Mouse (Mus musculus) liver, embryonic 16.5 days (tissue): ENCODE measurements at regions not wholly inside any gene's neighbourhood (a gene's known extent, or its start where the extent isn't known, plus 50 kb on each side); places are given as distances from the start of the nearest gene placed in this dataset.

ENCODE experiments used
- ATAC-seq: fragments of 200-750 bp; cut with Nextera tagmentation; 2 replicates; pipeline ENCODE4 v1.8.0; 2017; ENCODE audit warnings: low read depth, mild to moderate bottlenecking, moderate number of reproducible peaks, moderate library complexity
- H3K27ac ChIP-seq: fragments of 300-500 bp; sonication (generic); 2 replicates; pipeline ENCODE4 v1.5.1; 2014; ENCODE audit warnings: mild to moderate bottlenecking, low read length
- H3K27me3 ChIP-seq: fragments of 300-500 bp; sonication (generic); 2 replicates; pipeline ENCODE4 v1.6.1; 2014; ENCODE audit warnings: low read depth, low read length, mixed read lengths; ENCODE audit not compliant: control insufficient read depth, insufficient read depth
- H3K36me3 ChIP-seq: fragments of 300-500 bp; sonication (generic); 2 replicates; pipeline ENCODE4 v1.6.1; 2014; ENCODE audit warnings: mild to moderate bottlenecking; ENCODE audit not compliant: control insufficient read depth, insufficient read depth
- H3K4me1 ChIP-seq: fragments of 300-500 bp; sonication (generic); 2 replicates; pipeline ENCODE4 v1.6.1; 2014; ENCODE audit warnings: low read depth, low read length, mixed read lengths; ENCODE audit not compliant: control insufficient read depth
- H3K4me2 ChIP-seq: fragments of 300-500 bp; sonication (generic); 2 replicates; pipeline ENCODE4 v1.6.1; 2014; ENCODE audit warnings: low read depth, low read length, mixed read lengths
- H3K4me3 ChIP-seq: fragments of 300-500 bp; sonication (generic); 2 replicates; pipeline ENCODE4 v1.5.1; 2014; ENCODE audit warnings: low read depth, mild to moderate bottlenecking, low read length
- H3K9ac ChIP-seq: fragments of 300-500 bp; sonication (generic); 2 replicates; pipeline ENCODE4 v1.6.1; 2014; ENCODE audit warnings: low read depth, low read length
- H3K9me3 ChIP-seq: fragments of 300-500 bp; sonication (generic); replicated peaks from 2 replicates; pipeline ENCODE4 v1.6.1; 2016; ENCODE audit warnings: low read length; ENCODE audit not compliant: control insufficient read depth
- WGBS: fragments of 180-500 bp; shearing (Covaris S2); extraction: QIAGEN DNeasy Blood & Tissue Kit; methylation state at CpG from one replicate; pipeline ENCODE4 v1.1.7; 2014; ENCODE audit not compliant: insufficient replicate concordance; 5-methylcytosine and 5-hydroxymethylcytosine counted together

DNA sequence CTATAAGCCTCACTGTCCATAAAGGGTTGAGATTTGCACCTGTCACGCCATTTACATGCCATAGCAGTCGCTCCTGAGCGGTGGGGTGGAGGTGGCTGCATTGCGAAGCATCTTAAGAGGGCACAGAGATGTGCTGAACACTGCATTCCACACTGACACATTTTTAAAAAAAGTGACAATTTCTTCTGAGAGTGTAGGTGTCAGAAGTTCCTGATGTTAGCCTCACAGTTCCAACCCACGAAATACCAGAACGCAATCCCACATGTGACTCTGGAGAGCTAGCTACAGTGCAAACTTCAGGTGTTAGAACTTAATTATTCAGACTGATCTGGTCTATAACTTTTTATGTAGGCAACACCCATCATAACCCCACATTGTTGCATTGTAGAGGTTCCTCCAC lies 369.8 kb upstream of the Arglu1 start:
- Histone ChIP-seq H3K9me3 (no peaks in the 10 kb centered on the region), H3K36me3 (no peaks in the 10 kb centered on the region), H3K9ac (no peak overlapping the region), H3K4me2 (no peak overlapping the region), H3K27me3 (no peaks in the 10 kb centered on the region), H3K4me3 (no peak overlapping the region), H3K4me1 (no peaks in the 10 kb centered on the region), H3K27ac (no peak overlapping the region)
- 66% methylated on average over 6 of the region's 6 CpGs for WGBS
- no peak for ATAC-seq

DNA sequence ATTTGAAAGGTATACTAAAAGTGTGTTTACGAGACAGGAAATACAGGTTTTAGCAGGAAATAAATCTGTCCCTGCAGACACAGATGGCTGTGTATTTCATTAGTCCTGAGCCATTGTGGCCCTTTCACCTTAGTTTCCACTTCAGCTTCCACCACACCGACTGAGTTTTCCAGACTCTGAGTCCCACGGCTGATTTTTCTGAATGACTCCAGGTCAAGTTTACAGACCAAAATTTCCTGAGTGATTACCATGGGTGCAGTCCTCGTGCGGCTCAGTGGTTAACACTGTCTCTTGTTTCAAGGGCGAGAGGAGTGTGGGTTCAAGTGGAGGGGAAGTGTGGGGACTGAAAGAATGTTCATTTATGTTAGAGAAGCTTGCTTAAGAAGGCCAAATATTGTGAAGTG lies 365.1 kb upstream of the Arglu1 start:
- no peaks in the 10 kb centered on the region for H3K27me3 ChIP-seq
- H3K4me3 ChIP-seq = no peak overlapping the region
- H3K9ac ChIP-seq = no peak overlapping the region
- no peak for ATAC-seq
- no peak overlapping the region for H3K27ac ChIP-seq
- no peaks in the 10 kb centered on the region for H3K36me3 ChIP-seq
- H3K9me3 ChIP-seq = no peaks in the 10 kb centered on the region
- no peaks in the 10 kb centered on the region for H3K4me1 ChIP-seq
- 51% methylated on average over 6 of the region's 6 CpGs for WGBS
- H3K4me2 ChIP-seq = no peak overlapping the region

DNA sequence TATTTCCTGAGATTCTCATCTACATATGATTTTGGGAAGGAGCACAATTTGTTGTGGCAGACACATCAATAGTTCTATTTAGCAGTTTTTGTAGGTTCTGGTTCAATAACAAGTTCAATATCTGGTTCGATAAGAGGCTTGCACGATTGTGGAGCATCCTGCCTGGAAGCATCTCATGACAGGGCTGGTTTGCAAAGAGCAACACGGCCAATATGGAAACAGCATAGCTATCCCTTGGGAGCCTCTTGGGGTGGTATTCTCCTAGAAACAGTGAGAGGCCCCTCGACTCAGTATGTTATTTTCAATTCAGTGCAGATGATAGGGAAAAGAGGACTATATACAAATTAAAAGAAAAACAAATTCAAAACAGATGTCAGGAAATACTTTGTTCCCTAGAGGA lies 364.5 kb upstream of the Arglu1 start:
- Histone ChIP-seq H3K4me3 (no peak overlapping the region), H3K27ac (no peak overlapping the region), H3K36me3 (no peaks in the 10 kb centered on the region), H3K27me3 (no peaks in the 10 kb centered on the region), H3K9ac (no peak overlapping the region), H3K9me3 (no peaks in the 10 kb centered on the region), H3K4me1 (no peaks in the 10 kb centered on the region), H3K4me2 (no peak overlapping the region)
- WGBS = 51% methylated on average over 4 of the region's 4 CpGs
- ATAC-seq = no peak

DNA sequence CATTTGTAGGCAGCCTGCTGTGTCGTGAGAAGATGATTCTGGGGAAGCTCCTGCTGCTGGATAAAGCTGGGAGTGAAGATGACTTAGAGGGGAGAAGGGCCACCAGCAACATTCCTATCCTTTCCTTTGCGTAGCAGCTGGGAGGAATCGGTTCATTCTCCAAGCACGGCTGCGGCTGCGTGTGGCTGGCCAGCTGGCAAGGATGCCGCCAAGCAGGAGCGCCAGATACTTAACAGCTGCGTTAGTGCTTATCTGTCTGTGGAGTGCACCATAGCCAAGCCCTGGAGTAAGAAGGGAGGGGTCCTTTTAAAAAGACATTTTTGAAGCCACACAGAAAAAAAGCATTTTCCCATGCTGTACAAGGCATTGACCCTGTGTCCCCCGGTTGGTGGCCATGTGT lies 361.4 kb upstream of the Arglu1 start:
- H3K36me3 ChIP-seq = no peaks in the 10 kb centered on the region
- no peak overlapping the region for H3K9ac ChIP-seq
- WGBS = 73% methylated on average over 10 of the region's 10 CpGs
- H3K27ac ChIP-seq = no peak overlapping the region
- no peaks in the 10 kb centered on the region for H3K4me1 ChIP-seq
- H3K27me3 ChIP-seq = no peaks in the 10 kb centered on the region
- H3K4me2 ChIP-seq = no peak overlapping the region
- no peaks in the 10 kb centered on the region for H3K9me3 ChIP-seq
- no peak for ATAC-seq
- no peak overlapping the region for H3K4me3 ChIP-seq

DNA sequence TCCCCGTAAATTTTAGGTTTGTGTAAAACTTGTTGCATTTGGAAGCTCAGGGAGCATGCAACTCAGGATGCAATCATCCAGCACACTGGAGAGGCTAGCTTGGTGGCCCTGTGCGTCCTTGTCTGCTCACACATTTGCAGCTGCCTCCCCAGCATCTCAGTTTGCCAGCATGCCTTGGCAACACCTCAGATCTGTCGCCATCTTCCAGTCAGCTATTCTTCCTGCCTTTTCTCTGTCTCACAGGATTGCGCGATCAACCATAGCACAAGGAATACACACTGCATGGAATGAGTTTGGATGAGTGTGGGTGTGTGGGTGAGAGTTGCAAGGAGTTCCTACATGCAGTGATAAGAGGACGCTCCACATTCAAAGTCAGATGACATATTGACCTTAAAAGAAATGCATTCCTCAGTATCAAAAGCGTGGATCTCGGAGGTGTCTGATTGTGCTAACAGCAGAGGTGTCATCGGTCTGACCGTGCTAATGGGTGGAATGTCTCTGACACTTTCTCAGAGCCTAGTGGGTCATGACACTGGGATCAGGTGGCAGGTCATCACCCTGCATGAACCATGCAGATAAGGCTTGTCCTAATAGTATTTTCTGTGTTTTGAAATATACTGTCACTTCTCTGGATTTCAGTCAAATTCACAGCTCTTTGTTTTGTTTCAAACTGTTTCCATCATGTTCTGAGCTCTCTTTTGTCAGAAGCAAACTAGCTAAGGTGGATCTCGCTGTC lies 360.6 kb upstream of the Arglu1 start:
- 64% methylated on average over 11 of the region's 11 CpGs for WGBS
- no peak for ATAC-seq
- H3K27ac ChIP-seq = no peak overlapping the region

DNA sequence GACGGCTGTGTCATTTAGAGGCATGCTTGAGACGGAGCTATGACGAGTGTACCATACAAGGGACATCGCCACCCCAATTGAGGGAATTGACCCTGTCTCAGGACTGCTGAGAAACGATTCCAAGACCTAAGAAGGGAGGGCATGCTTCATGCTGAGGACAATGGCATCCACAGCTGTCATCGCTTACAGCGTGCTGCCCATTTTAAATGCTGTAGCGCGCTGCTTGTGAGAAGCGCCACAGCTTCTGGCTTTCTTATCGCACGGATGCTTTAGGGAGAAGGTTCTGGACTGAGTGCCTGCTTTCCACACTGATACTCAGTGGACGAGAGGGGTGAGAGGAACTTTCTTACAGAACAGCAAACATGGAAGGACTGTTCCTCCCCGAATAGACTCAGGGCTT lies 357.8 kb upstream of the Arglu1 start:
- H3K9me3 ChIP-seq = no peaks in the 10 kb centered on the region
- H3K4me1 ChIP-seq = no peaks in the 10 kb centered on the region
- H3K9ac ChIP-seq = no peak overlapping the region
- no peak for ATAC-seq
- no peaks in the 10 kb centered on the region for H3K36me3 ChIP-seq
- no peak overlapping the region for H3K27ac ChIP-seq
- H3K27me3 ChIP-seq = no peaks in the 10 kb centered on the region
- H3K4me3 ChIP-seq = no peak overlapping the region
- no peak overlapping the region for H3K4me2 ChIP-seq
- 71% methylated on average over 14 of the region's 14 CpGs for WGBS

More for the DNA sequence above, 360.6 kb upstream of the Arglu1 start:
- Histone ChIP-seq H3K4me1 (no peaks in the 10 kb centered on the region), H3K27me3 (no peaks in the 10 kb centered on the region), H3K4me2 (no peak overlapping the region), H3K9ac (no peak overlapping the region), H3K9me3 (no peaks in the 10 kb centered on the region), H3K36me3 (no peaks in the 10 kb centered on the region), H3K4me3 (no peak overlapping the region)

DNA sequence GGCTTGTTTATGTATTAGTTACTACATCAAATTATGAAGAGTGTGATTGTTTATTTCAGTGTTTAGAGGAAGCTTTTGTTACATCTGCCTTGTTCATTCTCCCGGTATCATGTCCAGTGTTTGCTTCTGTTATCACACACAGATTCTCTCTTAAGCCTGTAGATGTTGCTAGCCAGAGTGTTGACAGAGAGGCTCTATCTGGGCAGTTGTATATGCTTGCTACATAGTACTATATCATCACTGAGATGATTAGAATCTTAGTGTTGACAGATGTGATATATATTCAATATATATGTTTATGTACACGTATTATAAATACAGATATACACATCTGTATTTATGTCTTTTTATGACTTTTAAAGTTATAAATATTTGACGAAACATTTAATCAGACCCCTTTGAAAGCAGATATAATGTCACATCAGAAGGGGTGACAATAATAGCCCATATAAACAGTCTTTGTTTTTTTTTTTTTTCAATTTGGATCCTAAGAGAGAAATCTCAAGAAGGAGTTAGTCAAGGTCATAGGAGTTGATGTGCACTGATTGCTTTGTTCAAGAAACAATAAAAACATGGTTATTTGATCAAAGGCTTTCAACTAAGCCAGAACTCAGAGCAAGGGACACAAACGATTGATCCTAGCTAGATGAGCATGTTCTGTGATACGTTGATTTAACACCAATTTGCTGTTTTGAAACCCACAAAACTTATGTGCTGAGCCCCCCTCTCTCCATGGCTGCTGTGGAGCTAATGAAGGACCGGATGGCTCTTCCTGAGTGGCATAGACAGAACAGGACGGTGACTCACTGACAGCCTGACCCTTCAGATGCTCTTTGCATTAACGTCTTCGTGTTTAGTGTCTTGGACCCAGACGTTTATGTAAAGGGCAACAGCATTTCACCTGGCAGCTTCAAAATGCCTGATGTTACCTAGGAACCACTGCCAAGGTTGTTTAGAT lies 352.8 kb upstream of the Arglu1 start:
- Histone ChIP-seq H3K36me3 (no peaks in the 10 kb centered on the region), H3K9me3 (no peaks in the 10 kb centered on the region), H3K4me3 (no peak overlapping the region), H3K27ac (no peak overlapping the region), H3K4me2 (no peak overlapping the region), H3K9ac (no peak overlapping the region), H3K4me1 (no peaks in the 10 kb centered on the region), H3K27me3 (no peaks in the 10 kb centered on the region)
- no peak for ATAC-seq
- WGBS = 51% methylated on average over 10 of the region's 10 CpGs

DNA sequence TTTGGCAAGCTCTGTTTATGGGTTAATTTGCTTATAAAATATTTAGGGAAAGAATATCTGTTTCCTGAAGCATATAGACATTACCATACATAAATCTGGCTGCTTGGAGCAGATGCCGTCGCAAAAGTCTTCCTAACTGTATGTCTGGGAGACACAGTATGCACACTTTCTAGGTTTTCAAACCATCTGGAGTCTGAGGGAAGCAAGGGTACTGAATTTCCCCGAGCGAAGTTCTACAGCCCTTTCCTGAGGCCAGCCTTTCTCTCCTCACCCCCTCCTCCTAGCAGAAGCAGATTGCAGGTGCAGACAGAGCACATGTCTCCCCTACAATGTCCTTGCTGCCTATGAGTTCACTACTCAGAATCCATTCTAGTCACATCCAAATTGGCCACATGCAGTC lies 338.8 kb upstream of the Arglu1 start:
- Histone ChIP-seq H3K4me1 (no peaks in the 10 kb centered on the region), H3K4me3 (no peak overlapping the region), H3K4me2 (no peak overlapping the region), H3K27ac (no peak overlapping the region), H3K9ac (no peak overlapping the region), H3K9me3 (no peaks in the 10 kb centered on the region), H3K27me3 (no peaks in the 10 kb centered on the region), H3K36me3 (no peaks in the 10 kb centered on the region)
- ATAC-seq = no peak
- WGBS = 65% methylated on average over 4 of the region's 4 CpGs

DNA sequence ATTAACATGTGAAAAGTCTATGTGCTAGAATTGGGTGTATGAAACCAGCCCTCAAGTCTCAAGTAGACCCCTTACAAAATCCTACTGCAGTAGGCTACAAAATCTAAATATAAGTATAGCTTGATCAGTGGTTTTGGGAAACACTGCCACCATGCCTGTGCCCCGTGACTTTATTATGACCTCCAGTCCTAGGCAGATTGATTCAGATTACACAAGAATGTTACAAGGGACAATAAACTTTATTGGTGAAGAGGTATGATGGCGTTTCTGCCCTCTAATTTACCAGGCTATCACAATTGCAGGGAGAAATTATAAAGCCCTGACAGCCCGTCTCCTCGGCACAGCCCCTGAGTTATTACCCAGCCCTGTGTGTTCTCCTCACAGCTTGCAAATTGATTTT lies 337.4 kb upstream of the Arglu1 start:
- Histone ChIP-seq H3K27ac (no peak overlapping the region), H3K4me3 (no peak overlapping the region), H3K9ac (no peak overlapping the region), H3K9me3 (no peaks in the 10 kb centered on the region), H3K27me3 (no peaks in the 10 kb centered on the region), H3K4me1 (no peaks in the 10 kb centered on the region), H3K4me2 (no peak overlapping the region), H3K36me3 (no peaks in the 10 kb centered on the region)
- WGBS = 62% methylated on average over 4 of the region's 4 CpGs
- ATAC-seq = no peak
